Mouse (Mus musculus) brain, embryonic 18.5 days (tissue): ENCODE data around the gene Katna1.
"Not testable (repeated sequence)": the region's sequence is repeated elsewhere in the genome, so short reads cannot be mapped to it uniquely, and the experiment has no call there.

Experiments
- DNase-seq: peaks from one replicate; pipeline ENCODE4 v3.0.0-alpha.2; 2012; ENCODE audit warnings: low read depth, low spot score

The Katna1 gene

GRCm38 (mm10) chr10:7725751-7726500 lies at the start of gene Katna1:
Gene Katna1 (plus strand): TSS chr10:7726000.
- DNase-seq: peak; percentile 75

GRCm38 (mm10) chr10:7680731-7681301 lies 45.0 kb upstream of the Katna1 start, which contains the start of the genes Pcmt1 and Lats1:
Gene Pcmt1 (minus strand): TSS chr10:7681136.
Gene Lats1 (plus strand): TSS chr10:7681214.
- DNase-seq: peak; percentile 64

- DNase-seq: no peak
Observed at GRCm38 (mm10) chr10:7681343-7682025, 44.3 kb upstream of the Katna1 start.

- DNase-seq: no peak
Observed at GRCm38 (mm10) chr10:7682249-7682648, 43.6 kb upstream of the Katna1 start.

GRCm38 (mm10) chr10:7686902-7687301 lies 38.9 kb upstream of the Katna1 start:
- DNase-seq: no peak

GRCm38 (mm10) chr10:7695286-7695685 lies 30.5 kb upstream of the Katna1 start:
- DNase-seq: no peak

- no peak for DNase-seq
Observed at GRCm38 (mm10) chr10:7700120-7700519, 25.7 kb upstream of the Katna1 start.

GRCm38 (mm10) chr10:7702586-7702985 lies 23.2 kb upstream of the Katna1 start:
- DNase-seq: no peak

GRCm38 (mm10) chr10:7710121-7710520 lies 15.7 kb upstream of the Katna1 start:
- no peak for DNase-seq

- no peak for DNase-seq
Observed at GRCm38 (mm10) chr10:7712506-7712905, 13.3 kb upstream of the Katna1 start.

- no peak for DNase-seq
Observed at GRCm38 (mm10) chr10:7715056-7715455, 10.7 kb upstream of the Katna1 start.

- DNase-seq: no peak
Observed at GRCm38 (mm10) chr10:7726501-7726812, 657 bp downstream of the Katna1 start.

- DNase-seq: no peak
Observed at GRCm38 (mm10) chr10:7727011-7727410, 1.2 kb downstream of the Katna1 start.

- DNase-seq: no peak
Observed at GRCm38 (mm10) chr10:7731582-7731981, 5.8 kb downstream of the Katna1 start.

GRCm38 (mm10) chr10:7737122-7737521 lies 11.3 kb downstream of the Katna1 start:
- no peak for DNase-seq

GRCm38 (mm10) chr10:7737914-7738313 lies 12.1 kb downstream of the Katna1 start:
- no peak for DNase-seq

- not testable (repeated sequence) for DNase-seq
Observed at GRCm38 (mm10) chr10:7745528-7745927, 19.7 kb downstream of the Katna1 start.

- no peak for DNase-seq
Observed at GRCm38 (mm10) chr10:7748752-7749151, 23.0 kb downstream of the Katna1 start.

GRCm38 (mm10) chr10:7757544-7757943 lies 31.7 kb downstream of the Katna1 start:
- DNase-seq: no peak

GRCm38 (mm10) chr10:7772346-7772745 lies 46.5 kb downstream of the Katna1 start:
- no peak for DNase-seq

GRCm38 (mm10) chr10:7772769-7773168 lies 47.0 kb downstream of the Katna1 start:
- DNase-seq: no peak

GRCm38 (mm10) chr10:7775421-7775820 lies 49.6 kb downstream of the Katna1 start:
- no peak for DNase-seq

GRCm38 (mm10) chr10:7778361-7778760 lies 52.6 kb downstream of the Katna1 start:
- DNase-seq: no peak
